Mouse (Mus musculus) lung, postnatal 0 days (tissue): Measurements from ENCODE around the gene Apmap. TPM values are rescaled to one million over a fixed set of nuclear protein-coding genes. Genes with fewer than 3 reads are reported as not detected.

Experiments used
- ATAC-seq: fragments of 200-750 bp; cut with Nextera tagmentation; 2 replicates; pipeline ENCODE4 v1.8.0; 2017; ENCODE audit warnings: moderate library complexity
- DNase-seq: peaks from one replicate; pipeline ENCODE4 v3.0.0-alpha.2; 2016; ENCODE audit warnings: low spot score
- H3K27ac ChIP-seq: fragments of 300-500 bp; sonication (generic); 2 replicates; pipeline ENCODE4 v1.5.1; 2014; ENCODE audit warnings: antibody characterized with exemption, mild to moderate bottlenecking, low read length, mixed read lengths
- H3K27me3 ChIP-seq: fragments of 300-500 bp; sonication (generic); replicated peaks from 2 replicates; pipeline ENCODE4 v1.6.1; 2014; ENCODE audit warnings: low read length, mixed read lengths; ENCODE audit not compliant: insufficient read depth
- H3K36me3 ChIP-seq: fragments of 300-500 bp; sonication (generic); 2 replicates; pipeline ENCODE4 v1.6.1; 2014; ENCODE audit warnings: low read length, mixed read lengths; ENCODE audit not compliant: insufficient read depth
- H3K4me1 ChIP-seq: fragments of 300-500 bp; sonication (generic); 2 replicates; pipeline ENCODE4 v1.6.1; 2014; ENCODE audit warnings: antibody characterized with exemption, low read depth, low read length, mixed read lengths; ENCODE audit not compliant: insufficient read depth
- H3K4me2 ChIP-seq: fragments of 300-500 bp; sonication (generic); replicated peaks from 2 replicates; pipeline ENCODE4 v1.6.1; 2014; ENCODE audit warnings: low read depth, mild to moderate bottlenecking, low read length, moderate library complexity, mixed read lengths
- H3K4me3 ChIP-seq: fragments of 300-500 bp; sonication (generic); 2 replicates; pipeline ENCODE4 v1.5.1; 2014; ENCODE audit warnings: low read depth, low read length
- H3K9ac ChIP-seq: fragments of 300-500 bp; sonication (generic); replicated peaks from 2 replicates; pipeline ENCODE4 v1.6.1; 2014; ENCODE audit warnings: low read depth, mild to moderate bottlenecking
- H3K9me3 ChIP-seq: fragments of 300-500 bp; sonication (generic); 2 replicates; pipeline ENCODE4 v1.6.1; 2016; ENCODE audit warnings: low read length, mixed read lengths
- CTCF ChIP-seq: IDR thresholded peaks from 2 replicates; pipeline ENCODE4 v1.5.1; 2016; ENCODE audit warnings: antibody characterized with exemption, mild to moderate bottlenecking
- EP300 ChIP-seq: IDR thresholded peaks from 2 replicates; pipeline ENCODE4 v1.6.1; 2016; ENCODE audit warnings: antibody characterized with exemption, mild to moderate bottlenecking, control low read depth
- WGBS: fragments of 180-500 bp; shearing (Covaris S2); extraction: QIAGEN DNeasy Blood & Tissue Kit; methylation state at CpG from one replicate; pipeline ENCODE4 v1.1.7; 2014; 5-methylcytosine and 5-hydroxymethylcytosine counted together
- polyA plus RNA-seq: library from polyadenylated mRNA; unstranded; fragments of >200 nt; fragmentation: Nextera tagmentation; extraction: Ambion mirVana; gene quantifications from 2 replicates; pipeline ENCODE4 v1.2.1, GENCODE M21; 2015

Apmap gene
- polyA plus RNA-seq, 1 experiment from 2014 or later: 50.7 TPM

DNA sequence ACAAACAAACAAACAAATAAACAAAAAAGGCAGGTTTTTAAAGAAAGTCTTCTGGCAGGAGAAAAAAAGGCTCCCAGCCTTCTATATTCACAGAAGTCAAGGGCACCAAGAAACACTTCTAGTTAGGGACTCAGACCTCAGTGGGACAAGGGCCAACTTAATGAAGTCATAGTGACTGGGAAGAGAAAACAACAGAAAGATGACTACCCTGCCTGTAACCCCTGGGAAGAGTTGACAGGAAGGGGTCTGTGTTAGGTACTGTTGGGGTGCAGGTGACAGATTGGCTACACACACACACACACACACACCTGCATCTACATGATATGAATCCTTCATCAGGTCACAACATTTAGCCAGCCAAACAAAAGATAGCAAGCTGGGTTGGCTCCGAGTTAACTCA lies 34.8 kb upstream of the Apmap start:
- H3K27ac ChIP-seq: no peak overlapping the region
- H3K9ac ChIP-seq: no peak overlapping the region
- no peak overlapping the region for H3K4me2 ChIP-seq
- H3K4me1 ChIP-seq: no peaks in the 10 kb centered on the region
- TF ChIP-seq CTCF (no peak), EP300 (no peak)
- 72% methylated on average over 1 of the region's 1 CpGs for WGBS
- DNase-seq (no peak), ATAC-seq (no peak)
- H3K9me3 ChIP-seq: no peaks in the 10 kb centered on the region
- H3K4me3 ChIP-seq: no peak overlapping the region
- H3K36me3 ChIP-seq: no peaks in the 10 kb centered on the region
- no peaks in the 10 kb centered on the region for H3K27me3 ChIP-seq

- H3K4me3 ChIP-seq: no peak overlapping the region
- no peaks in the 10 kb centered on the region for H3K4me1 ChIP-seq
- H3K27me3 ChIP-seq: no peaks in the 10 kb centered on the region
- H3K9me3 ChIP-seq: no peaks in the 10 kb centered on the region
- WGBS: 39% methylated on average over 2 of the region's 2 CpGs
- H3K9ac ChIP-seq: no peak overlapping the region
- no peaks in the 10 kb centered on the region for H3K36me3 ChIP-seq
- ATAC-seq (no peak), DNase-seq (no peak)
- TF ChIP-seq CTCF: no peak
- TF ChIP-seq EP300: no peak
- H3K4me2 ChIP-seq: no peak overlapping the region
- H3K27ac ChIP-seq: no peak overlapping the region
These were observed 30.0 kb upstream of the Apmap start for GRCm38 (mm10) chr2:150638370-150638733.

GRCm38 (mm10) chr2:150637702-150638369 lies 29.5 kb upstream of the Apmap start:
- no peak overlapping the region for H3K27ac ChIP-seq
- no peak overlapping the region for H3K9ac ChIP-seq
- H3K4me2 ChIP-seq: no peak overlapping the region
- no peaks in the 10 kb centered on the region for H3K36me3 ChIP-seq
- H3K9me3 ChIP-seq: no peaks in the 10 kb centered on the region
- DNase-seq (no peak), ATAC-seq (no peak)
- H3K4me1 ChIP-seq: no peaks in the 10 kb centered on the region
- 70% methylated on average over 6 of the region's 6 CpGs for WGBS
- TF ChIP-seq CTCF: no peak
- TF ChIP-seq EP300: no peak
- H3K4me3 ChIP-seq: no peak overlapping the region
- no peaks in the 10 kb centered on the region for H3K27me3 ChIP-seq

DNA sequence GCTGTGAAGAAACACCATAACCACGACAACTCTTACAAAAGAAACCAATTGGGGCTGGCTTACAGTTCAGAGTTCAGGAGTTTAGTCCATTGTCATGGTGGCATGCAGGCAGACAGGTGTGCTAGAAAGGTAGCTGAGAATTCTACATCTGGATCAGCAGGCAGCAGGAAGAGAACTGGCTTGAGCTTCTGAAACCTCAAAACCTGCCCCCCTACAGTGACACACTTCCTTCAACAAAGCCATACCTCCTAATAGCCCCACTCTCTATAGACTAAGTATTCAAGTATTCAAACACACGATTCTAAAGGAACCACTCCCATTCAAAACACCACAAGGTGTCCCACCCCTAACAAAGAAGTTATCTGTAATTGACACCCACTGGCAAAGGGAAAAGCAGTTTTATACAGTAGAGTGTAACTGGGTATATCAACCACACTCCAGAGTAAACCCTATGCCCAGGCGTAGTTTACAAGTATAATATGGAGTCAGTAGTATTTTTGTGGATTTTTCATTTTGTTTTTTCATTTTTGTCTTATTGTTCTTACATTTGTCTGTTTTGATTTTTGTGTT lies 27.6 kb upstream of the Apmap start:
- ATAC-seq (no peak), DNase-seq (no peak)
- 68% methylated on average over 3 of the region's 3 CpGs for WGBS
- no peaks in the 10 kb centered on the region for H3K27me3 ChIP-seq
- H3K27ac ChIP-seq: no peak overlapping the region
- H3K4me1 ChIP-seq: no peaks in the 10 kb centered on the region
- no peak overlapping the region for H3K9ac ChIP-seq
- H3K9me3 ChIP-seq: no peaks in the 10 kb centered on the region
- no peak for TF ChIP-seq CTCF
- no peak for TF ChIP-seq EP300
- H3K36me3 ChIP-seq: no peaks in the 10 kb centered on the region
- no peak overlapping the region for H3K4me3 ChIP-seq
- no peak overlapping the region for H3K4me2 ChIP-seq

DNA sequence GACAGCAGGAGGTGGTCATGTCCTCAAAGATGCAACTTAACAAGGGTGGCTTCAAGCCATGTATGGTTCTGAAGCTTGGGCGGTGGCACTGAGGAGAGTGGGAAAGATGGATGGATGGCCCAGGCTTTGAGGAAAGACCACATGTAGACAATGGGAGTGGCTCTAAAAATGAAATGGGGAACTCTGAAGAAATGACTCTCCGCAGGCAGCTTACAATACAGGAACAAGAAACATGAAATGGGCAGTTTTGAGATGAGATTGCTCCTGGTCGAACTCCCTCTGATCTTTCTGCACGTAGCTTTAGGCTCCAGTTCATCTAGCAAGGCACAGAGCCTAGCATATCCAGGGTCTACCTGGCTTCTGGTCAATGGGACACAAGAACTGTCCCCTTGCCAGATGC lies 20.9 kb upstream of the Apmap start:
- no peak for ATAC-seq
- no peaks in the 10 kb centered on the region for H3K9me3 ChIP-seq
- 69% methylated on average over 4 of the region's 4 CpGs for WGBS

DNA sequence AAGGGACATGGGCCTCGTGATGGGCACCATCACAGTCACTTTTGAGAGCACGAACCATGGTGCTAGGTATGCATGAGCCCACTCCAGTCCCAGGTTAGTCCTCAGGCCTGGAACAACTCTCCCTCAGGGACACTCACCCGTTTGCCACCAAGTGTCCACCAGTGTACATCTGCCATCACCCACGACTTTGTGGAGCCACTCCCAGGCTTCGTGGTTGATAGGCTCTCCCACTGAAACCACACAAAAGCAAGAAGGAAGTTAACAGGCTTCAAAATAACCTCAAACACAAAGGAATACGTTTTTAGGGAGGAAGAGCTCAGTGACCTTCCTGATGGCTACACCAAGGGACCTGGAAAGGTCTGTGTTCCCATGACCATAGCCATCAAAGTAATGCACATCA lies 18.8 kb upstream of the Apmap start:
- H3K4me1 ChIP-seq: no peaks in the 10 kb centered on the region
- H3K4me3 ChIP-seq: no peak overlapping the region
- H3K27ac ChIP-seq: no peak overlapping the region
- DNase-seq: no peak
- no peaks in the 10 kb centered on the region for H3K9me3 ChIP-seq
- no peak overlapping the region for H3K4me2 ChIP-seq
- ATAC-seq: no peak
- H3K9ac ChIP-seq: no peak overlapping the region
- H3K27me3 ChIP-seq: no peaks in the 10 kb centered on the region
- WGBS: 59% methylated on average over 6 of the region's 6 CpGs
- no peak for TF ChIP-seq EP300
- TF ChIP-seq CTCF: no peak
- 0 out of 2 replicates have a peak, but pooled peaks cover 6% of the 10 kb centered on the region for H3K36me3 ChIP-seq

More for the DNA sequence above, 20.9 kb upstream of the Apmap start:
- TF ChIP-seq EP300: no peak
- no peak for TF ChIP-seq CTCF
- no peak overlapping the region for H3K9ac ChIP-seq
- H3K36me3 ChIP-seq: 0 out of 2 replicates have a peak, but pooled peaks cover 6% of the 10 kb centered on the region
- H3K4me1 ChIP-seq: no peaks in the 10 kb centered on the region
- H3K27ac ChIP-seq: no peak overlapping the region
- DNase-seq: no peak
- H3K4me2 ChIP-seq: no peak overlapping the region
- no peaks in the 10 kb centered on the region for H3K27me3 ChIP-seq
- H3K4me3 ChIP-seq: no peak overlapping the region
